Mouse (Mus musculus) limb, embryonic 12.5 days (tissue): ENCODE data around the gene Nipbl. TPM values are rescaled to one million over a fixed set of nuclear protein-coding genes. Genes with fewer than 3 reads are reported as not detected.

Experiments used
- ATAC-seq: fragments of 200-750 bp; cut with Nextera tagmentation; 2 replicates; pipeline ENCODE4 v1.8.0; 2017; ENCODE audit warnings: low read depth, moderate TSS enrichment; ENCODE audit not compliant: insufficient number of reproducible peaks, insufficient read depth, low FRiP score, low TSS enrichment
- H3K27ac ChIP-seq: fragments of 300-500 bp; sonication (generic); 2 replicates; pipeline ENCODE4 v1.5.1; 2016; ENCODE audit warnings: mild to moderate bottlenecking, moderate library complexity
- H3K27me3 ChIP-seq: fragments of 300-500 bp; sonication (generic); 2 replicates; pipeline ENCODE4 v1.6.1; 2016; ENCODE audit warnings: mild to moderate bottlenecking, moderate library complexity
- H3K36me3 ChIP-seq: fragments of 300-500 bp; sonication (generic); 2 replicates; pipeline ENCODE4 v1.6.1; 2016; ENCODE audit warnings: mild to moderate bottlenecking, moderate library complexity
- H3K4me1 ChIP-seq: fragments of 300-500 bp; sonication (generic); replicated peaks from 2 replicates; pipeline ENCODE4 v1.6.1; 2016
- H3K4me2 ChIP-seq: fragments of 300-500 bp; sonication (generic); 2 replicates; pipeline ENCODE4 v1.6.1; 2016; ENCODE audit warnings: mild to moderate bottlenecking, moderate library complexity
- H3K4me3 ChIP-seq: fragments of 300-500 bp; sonication (generic); replicated peaks from 2 replicates; pipeline ENCODE4 v1.5.1; 2016; ENCODE audit warnings: mild to moderate bottlenecking
- H3K9ac ChIP-seq: fragments of 300-500 bp; sonication (generic); replicated peaks from 2 replicates; pipeline ENCODE4 v1.6.1; 2016; ENCODE audit warnings: mild to moderate bottlenecking, moderate library complexity
- H3K9me3 ChIP-seq: fragments of 300-500 bp; sonication (generic); 2 replicates; pipeline ENCODE4 v1.6.1; 2016; ENCODE audit warnings: mild to moderate bottlenecking, moderate library complexity
- WGBS: fragments of 180-500 bp; shearing (Covaris S2); methylation state at CpG from one replicate; pipeline ENCODE4 v1.1.7; 2016; 5-methylcytosine and 5-hydroxymethylcytosine counted together
- polyA plus RNA-seq: library from polyadenylated mRNA; unstranded; fragments of >200 nt; fragmentation: Nextera tagmentation; extraction: Ambion mirVana; gene quantifications from 2 replicates; pipeline ENCODE4 v1.2.1, GENCODE M21; 2016

Nipbl gene
- polyA plus RNA-seq, 1 experiment from 2014 or later, result 22.9 TPM

GRCm38 (mm10) chr15:8416500-8417138, 27.6 kb downstream of the Nipbl start:
- Histone ChIP-seq H3K4me2 (no peak overlapping the region), H3K27me3 (no peaks in the 10 kb centered on the region), H3K36me3 (no peaks in the 10 kb centered on the region), H3K4me1 (no peaks in the 10 kb centered on the region; the same call in 1 of the 2 replicates), H3K4me3 (no peak overlapping the region), H3K27ac (no peak overlapping the region), H3K9me3 (no peaks in the 10 kb centered on the region), H3K9ac (no peak overlapping the region)
- WGBS, result 73% methylated on average over 4 of the region's 4 CpGs
- ATAC-seq, result no peak

GRCm38 (mm10) chr15:8413356-8413755, 30.9 kb downstream of the Nipbl start:
- Histone ChIP-seq H3K4me3 (no peak overlapping the region), H3K27ac (no peak overlapping the region), H3K9ac (no peak overlapping the region), H3K36me3 (no peaks in the 10 kb centered on the region), H3K4me1 (no peaks in the 10 kb centered on the region), H3K27me3 (no peaks in the 10 kb centered on the region), H3K4me2 (no peak overlapping the region), H3K9me3 (no peaks in the 10 kb centered on the region)
- 85% methylated on average over 3 of the region's 3 CpGs for WGBS
- no peak for ATAC-seq

GRCm38 (mm10) chr15:8411873-8412272, 32.4 kb downstream of the Nipbl start:
- H3K27ac ChIP-seq, result no peak overlapping the region
- WGBS, result 90% methylated on average over 1 of the region's 1 CpGs
- H3K4me3 ChIP-seq, result no peak overlapping the region
- no peaks in the 10 kb centered on the region for H3K27me3 ChIP-seq
- H3K9me3 ChIP-seq, result no peaks in the 10 kb centered on the region
- no peak for ATAC-seq
- no peaks in the 10 kb centered on the region for H3K4me1 ChIP-seq
- no peak overlapping the region for H3K4me2 ChIP-seq
- H3K9ac ChIP-seq, result no peak overlapping the region
- H3K36me3 ChIP-seq, result no peaks in the 10 kb centered on the region

- no peak for ATAC-seq
- whole genome bisulfite sequencing, result 97% methylated on average over 1 of the region's 1 CpGs
- no peak overlapping the region for H3K4me2 ChIP-seq
- H3K4me3 ChIP-seq, result no peak overlapping the region
- no peaks in the 10 kb centered on the region for H3K9me3 ChIP-seq
- H3K4me1 ChIP-seq, result no peaks in the 10 kb centered on the region
- no peaks in the 10 kb centered on the region for H3K36me3 ChIP-seq
- no peak overlapping the region for H3K27ac ChIP-seq
- H3K9ac ChIP-seq, result no peak overlapping the region
- H3K27me3 ChIP-seq, result no peaks in the 10 kb centered on the region
Measured at GRCm38 (mm10) chr15:8411168-8411837, 33.0 kb downstream of the Nipbl start.

GRCm38 (mm10) chr15:8407082-8407481, 37.2 kb downstream of the Nipbl start:
- Histone ChIP-seq H3K4me2 (no peak overlapping the region), H3K27me3 (no peaks in the 10 kb centered on the region), H3K27ac (no peak overlapping the region), H3K9ac (no peak overlapping the region), H3K4me3 (no peak overlapping the region), H3K9me3 (no peaks in the 10 kb centered on the region), H3K4me1 (no peaks in the 10 kb centered on the region), H3K36me3 (no peaks in the 10 kb centered on the region)
- WGBS, result 89% methylated on average over 2 of the region's 2 CpGs
- ATAC-seq, result no peak

GRCm38 (mm10) chr15:8406219-8406618, 38.0 kb downstream of the Nipbl start:
- Histone ChIP-seq H3K36me3 (no peaks in the 10 kb centered on the region), H3K4me1 (no peaks in the 10 kb centered on the region), H3K9me3 (no peaks in the 10 kb centered on the region), H3K4me3 (no peak overlapping the region), H3K9ac (no peak overlapping the region), H3K27ac (no peak overlapping the region), H3K4me2 (no peak overlapping the region), H3K27me3 (no peaks in the 10 kb centered on the region)
- ATAC-seq, result no peak
- 94% methylated on average over 2 of the region's 2 CpGs for WGBS

GRCm38 (mm10) chr15:8402591-8402990, 41.7 kb downstream of the Nipbl start:
- ATAC-seq, result no peak
- Histone ChIP-seq H3K4me3 (no peak overlapping the region), H3K9me3 (no peaks in the 10 kb centered on the region), H3K27ac (no peak overlapping the region), H3K9ac (no peak overlapping the region), H3K4me1 (no peaks in the 10 kb centered on the region; the same call in 1 of the 2 replicates), H3K4me2 (no peak overlapping the region), H3K27me3 (no peaks in the 10 kb centered on the region), H3K36me3 (no peaks in the 10 kb centered on the region)
- WGBS, result 84% methylated on average over 2 of the region's 2 CpGs

- no peaks in the 10 kb centered on the region for H3K9me3 ChIP-seq
- H3K9ac ChIP-seq, result no peak overlapping the region
- no peak for ATAC-seq
- 91% methylated on average over 2 of the region's 2 CpGs for WGBS
- no peaks in the 10 kb centered on the region for H3K36me3 ChIP-seq
- no peak overlapping the region for H3K4me3 ChIP-seq
- no peak overlapping the region for H3K4me2 ChIP-seq
- H3K27me3 ChIP-seq, result no peaks in the 10 kb centered on the region
- no peak overlapping the region for H3K27ac ChIP-seq
- H3K4me1 ChIP-seq, result no peaks in the 10 kb centered on the region; the same call in 1 of the 2 replicates
Measured at GRCm38 (mm10) chr15:8401536-8401935, 42.7 kb downstream of the Nipbl start.

GRCm38 (mm10) chr15:8391764-8392163, 52.5 kb downstream of the Nipbl start:
- Histone ChIP-seq H3K4me1 (no peaks in the 10 kb centered on the region), H3K9me3 (no peaks in the 10 kb centered on the region), H3K27me3 (no peaks in the 10 kb centered on the region), H3K4me2 (no peak overlapping the region), H3K27ac (no peak overlapping the region), H3K4me3 (no peak overlapping the region), H3K9ac (no peak overlapping the region), H3K36me3 (no peaks in the 10 kb centered on the region)
- ATAC-seq, result no peak
- WGBS, result 84% methylated on average over 3 of the region's 3 CpGs

- 72% methylated on average over 3 of the region's 3 CpGs for WGBS
- H3K27me3 ChIP-seq, result no peaks in the 10 kb centered on the region
- no peaks in the 10 kb centered on the region for H3K9me3 ChIP-seq
- ATAC-seq, result no peak
- no peak overlapping the region for H3K27ac ChIP-seq
- H3K4me3 ChIP-seq, result no peak overlapping the region
- no peaks in the 10 kb centered on the region for H3K36me3 ChIP-seq
- H3K4me2 ChIP-seq, result no peak overlapping the region
- H3K9ac ChIP-seq, result no peak overlapping the region
- no peaks in the 10 kb centered on the region for H3K4me1 ChIP-seq
Measured at GRCm38 (mm10) chr15:8382213-8382612, 62.0 kb downstream of the Nipbl start.

- no peak for ATAC-seq
- H3K27me3 ChIP-seq, result no peaks in the 10 kb centered on the region
- H3K4me3 ChIP-seq, result no peak overlapping the region
- H3K27ac ChIP-seq, result no peak overlapping the region
- H3K36me3 ChIP-seq, result peaks cover 12% of the 10 kb centered on the region
- H3K4me1 ChIP-seq, result no peaks in the 10 kb centered on the region
- H3K4me2 ChIP-seq, result no peak overlapping the region
- H3K9me3 ChIP-seq, result no peaks in the 10 kb centered on the region
- H3K9ac ChIP-seq, result no peak overlapping the region
- WGBS, result 86% methylated on average over 1 of the region's 1 CpGs
Measured at GRCm38 (mm10) chr15:8375657-8376056, 68.6 kb downstream of the Nipbl start.

GRCm38 (mm10) chr15:8374724-8375123, 69.5 kb downstream of the Nipbl start:
- H3K4me1 ChIP-seq, result no peaks in the 10 kb centered on the region
- H3K4me3 ChIP-seq, result no peak overlapping the region
- WGBS, result 80% methylated on average over 3 of the region's 3 CpGs
- no peak overlapping the region for H3K9ac ChIP-seq
- no peak overlapping the region for H3K4me2 ChIP-seq
- no peak for ATAC-seq
- no peak overlapping the region for H3K27ac ChIP-seq
- no peaks in the 10 kb centered on the region for H3K9me3 ChIP-seq
- H3K27me3 ChIP-seq, result no peaks in the 10 kb centered on the region
- H3K36me3 ChIP-seq, result peaks cover 17% of the 10 kb centered on the region
